Mouse (Mus musculus): ENCODE measurements around the gene Rangap1.

DNA sequence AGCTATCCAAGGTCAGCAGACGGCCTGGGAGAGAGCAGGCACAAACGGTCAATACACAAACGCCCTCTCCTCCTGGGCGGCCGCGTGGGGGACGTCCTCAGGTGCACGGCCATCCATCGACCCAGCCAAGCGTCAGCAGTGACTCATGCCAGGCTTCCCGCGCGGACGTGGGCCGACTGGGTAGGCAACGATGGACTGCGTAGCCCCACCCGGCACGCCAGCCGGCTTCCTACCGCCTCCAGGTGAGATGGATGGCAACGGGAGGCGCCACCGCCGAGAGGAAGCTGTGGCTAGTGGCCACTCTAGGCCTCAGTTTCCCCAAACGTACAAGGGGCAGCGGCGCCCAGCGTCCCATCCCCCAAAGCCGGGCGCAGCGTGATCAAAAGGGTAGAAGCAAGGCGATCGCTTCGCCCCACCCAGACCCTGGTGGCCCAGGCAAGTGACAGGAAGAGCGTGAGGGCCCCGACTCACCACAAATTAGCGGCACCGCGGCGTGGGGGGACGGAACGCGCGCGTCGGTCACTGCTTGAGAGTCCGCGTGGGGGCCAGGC is 16.0 kb downstream of the Rangap1 start:
- TF ChIP-seq GATA1 (IDR thresholded peaks at IDR 0.05; ENCODE audit: borderline replicate concordance, low read length) (no peak), FLI1 (IDR thresholded peaks at IDR 0.05; ENCODE audit: low read length) (no peak)

Measured in megakaryocyte, embryonic 14.5 days (primary cell).